Mouse (Mus musculus): Measurements from ENCODE around the gene Nup133. TPM values are rescaled to one million over a fixed set of nuclear protein-coding genes. Genes with fewer than 3 reads are reported as not detected.
"Not testable (repeated sequence)": the region's sequence is repeated elsewhere in the genome, so short reads cannot be mapped to it uniquely, and the experiment has no call there.

Nup133 gene
- total RNA-seq (2021): 15.3 and 16.5 TPM in 2 replicates
- long read RNA-seq, experiment 1, full-length matches to known transcripts: 19 of 25 reads
- long read RNA-seq, experiment 1, partial matches to known transcripts: 2 of 25 reads
- long read RNA-seq, experiment 1, other reads (novel, unspliced or antisense): 4 of 25 reads
- long read RNA-seq, experiment 2, full-length matches to known transcripts: 8 of 19 reads
- long read RNA-seq, experiment 2, partial matches to known transcripts: 7 of 19 reads
- long read RNA-seq, experiment 2, other reads (novel, unspliced or antisense): 4 of 19 reads

DNA sequence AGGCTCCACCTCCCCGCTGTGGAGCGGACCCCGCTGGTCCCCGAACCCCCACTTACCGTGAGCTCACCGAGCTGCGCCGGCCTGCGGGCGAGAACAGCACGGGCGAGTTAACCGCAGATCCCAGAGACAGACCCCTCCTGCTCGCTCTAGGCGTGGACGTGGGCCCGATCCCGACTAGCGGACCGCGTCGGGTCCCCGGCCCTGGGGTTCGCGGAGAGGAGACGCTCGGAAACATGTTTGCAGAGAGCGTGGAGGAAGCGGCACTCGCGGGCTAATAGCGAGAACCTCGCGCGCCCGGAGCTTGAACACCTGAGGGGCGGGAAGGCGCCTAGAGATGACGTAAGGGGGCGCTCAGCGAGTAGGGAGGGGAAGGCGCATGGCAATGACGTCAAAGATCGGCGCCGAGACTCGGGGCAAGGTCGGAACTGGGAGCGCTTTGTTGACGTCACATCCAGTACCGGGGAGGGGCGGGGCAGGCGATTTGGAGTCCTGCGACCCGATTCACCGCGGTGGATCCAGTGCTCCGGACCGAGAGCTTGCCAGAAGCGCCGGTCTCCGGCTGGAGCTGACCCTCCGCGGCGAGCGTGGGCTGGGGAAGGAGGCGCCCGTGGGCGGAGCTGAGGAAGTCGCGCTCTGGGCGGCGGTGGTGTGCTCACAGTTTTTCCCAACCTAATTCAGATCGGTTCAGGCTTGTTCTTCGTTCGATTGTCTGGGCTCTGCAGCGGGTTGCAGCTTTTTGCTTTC is at the start of gene Nup133:
Gene Nup133, minus strand, starts transcription at position 324 of the 744 bp plus-strand sequence.
- peak; percentile 100 for DNase-seq

GRCm38 (mm10) chr8:123993997-123994396 is 44.9 kb upstream of the Nup133 start:
- DNase-seq: no peak

- no peak for DNase-seq
These were observed 44.5 kb upstream of the Nup133 start for GRCm38 (mm10) chr8:123993597-123993996.

GRCm38 (mm10) chr8:123992587-123992986 is 43.5 kb upstream of the Nup133 start:
- no peak for DNase-seq

GRCm38 (mm10) chr8:123990277-123991049 is 41.4 kb upstream of the Nup133 start:
- no peak for DNase-seq

GRCm38 (mm10) chr8:123989128-123989527 is 40.1 kb upstream of the Nup133 start:
- no peak for DNase-seq

GRCm38 (mm10) chr8:123988605-123989038 is 39.6 kb upstream of the Nup133 start:
- no peak for DNase-seq

DNA sequence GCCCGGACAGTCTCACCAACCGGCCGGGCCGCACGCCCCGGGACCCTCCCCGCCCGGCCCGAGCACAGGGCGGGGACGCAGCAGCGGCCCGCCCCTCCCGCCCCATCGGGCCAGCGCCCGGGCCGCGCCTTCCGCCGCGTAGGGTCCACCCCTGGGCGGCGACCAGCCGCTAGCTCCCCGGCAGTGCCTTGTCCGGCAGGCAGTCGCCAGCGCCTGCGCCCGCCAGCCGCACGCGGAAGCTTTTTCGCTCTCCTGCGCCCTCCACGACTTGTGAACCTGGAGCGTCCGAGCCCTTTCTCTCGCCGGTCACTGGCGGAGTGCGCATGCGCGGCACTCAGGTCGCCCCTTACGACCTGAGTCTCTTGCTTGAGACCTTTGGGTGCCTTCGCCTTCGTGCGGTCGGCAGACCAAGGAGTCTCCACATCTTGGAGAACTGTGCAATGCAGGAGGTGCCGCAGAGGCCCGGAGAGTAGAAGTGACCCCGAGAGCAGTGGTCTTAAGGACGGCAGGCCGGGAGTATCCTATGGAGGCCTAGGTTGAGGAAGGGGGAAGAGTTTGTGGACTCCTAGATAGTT is 33.8 kb upstream of the Nup133 start, which contains the start of gene Abcb10:
Gene Abcb10, minus strand, starts transcription at position 297 of the 575 bp plus-strand sequence.
- DNase-seq: peak; percentile 95

- DNase-seq: peak; percentile 52
These were observed 33.3 kb upstream of the Nup133 start for GRCm38 (mm10) chr8:123982291-123982793.

DNA sequence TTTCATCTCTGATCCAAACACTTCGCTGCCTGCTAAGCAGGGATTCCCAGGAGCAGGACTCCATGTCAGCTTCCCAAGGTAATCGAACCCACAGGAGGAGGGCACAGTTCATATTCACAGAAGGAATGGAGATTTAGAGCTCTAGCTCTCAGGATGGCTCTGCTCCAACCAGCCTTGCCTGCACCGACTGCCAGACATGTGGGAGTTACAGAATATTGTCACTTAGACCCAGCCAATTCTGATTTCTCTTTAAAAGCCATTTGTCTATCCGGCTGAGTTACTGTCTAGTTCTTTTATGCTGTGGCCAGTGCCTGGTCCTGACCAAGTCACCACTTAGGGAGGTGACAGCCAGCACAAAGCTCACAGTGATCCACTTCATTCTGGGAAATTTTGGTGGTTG is 32.6 kb upstream of the Nup133 start:
- DNase-seq: peak; percentile 29

GRCm38 (mm10) chr8:123980239-123980638 is 31.2 kb upstream of the Nup133 start:
- DNase-seq: no peak

- no peak for DNase-seq
These were observed 29.9 kb upstream of the Nup133 start for GRCm38 (mm10) chr8:123978926-123979325.

DNA sequence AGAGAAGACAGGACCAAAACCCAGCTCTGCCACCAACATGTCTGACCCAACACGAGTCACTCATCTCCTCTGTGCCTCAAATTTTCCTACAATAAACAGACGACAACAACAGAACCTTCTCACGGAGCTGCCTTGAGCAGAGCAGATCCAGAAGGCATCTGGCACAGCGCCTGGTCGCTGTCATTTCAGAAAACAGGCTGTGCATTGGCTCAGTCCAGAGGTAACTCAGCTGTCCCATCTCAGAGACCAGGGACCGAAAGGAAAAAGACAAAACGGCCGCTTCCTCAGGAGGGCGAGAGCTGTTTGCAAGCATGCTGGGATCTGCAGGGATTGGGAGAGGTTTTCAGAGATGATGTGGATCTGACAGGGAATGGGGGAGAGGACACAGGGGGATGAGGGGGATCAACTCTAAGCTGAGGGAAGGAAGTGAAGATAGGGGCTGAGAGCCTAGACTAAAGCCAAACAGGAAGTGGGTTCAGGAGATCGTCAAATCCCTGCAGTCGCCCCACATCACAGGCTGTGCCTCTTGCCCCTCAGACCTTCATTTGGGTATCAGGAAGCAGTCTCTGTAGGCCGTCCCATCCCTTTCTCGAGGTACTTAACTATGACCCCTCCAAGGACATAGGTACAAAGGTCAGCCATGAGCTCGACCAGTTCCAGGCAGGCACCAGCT is 29.2 kb upstream of the Nup133 start:
- peak; percentile 58 for DNase-seq

DNA sequence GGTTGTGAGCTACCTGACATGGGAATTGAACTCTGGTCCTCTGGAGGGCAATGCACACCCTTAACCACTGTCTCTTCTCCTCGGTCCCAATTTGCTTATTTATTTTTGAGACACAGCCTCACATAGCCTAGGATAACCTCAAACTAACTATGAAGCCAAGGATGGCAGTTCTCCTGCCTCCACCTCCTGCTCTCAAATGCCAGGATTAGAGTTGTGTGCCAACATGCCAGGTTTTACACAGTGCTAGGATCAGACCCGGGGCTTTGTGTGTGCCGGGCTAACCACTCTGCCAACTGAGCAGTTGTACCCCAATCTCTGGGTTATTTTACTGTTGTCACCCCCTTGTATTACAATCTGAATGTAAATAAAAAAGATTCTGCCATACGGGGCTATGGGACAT is 28.4 kb upstream of the Nup133 start:
- no peak for DNase-seq

DNA sequence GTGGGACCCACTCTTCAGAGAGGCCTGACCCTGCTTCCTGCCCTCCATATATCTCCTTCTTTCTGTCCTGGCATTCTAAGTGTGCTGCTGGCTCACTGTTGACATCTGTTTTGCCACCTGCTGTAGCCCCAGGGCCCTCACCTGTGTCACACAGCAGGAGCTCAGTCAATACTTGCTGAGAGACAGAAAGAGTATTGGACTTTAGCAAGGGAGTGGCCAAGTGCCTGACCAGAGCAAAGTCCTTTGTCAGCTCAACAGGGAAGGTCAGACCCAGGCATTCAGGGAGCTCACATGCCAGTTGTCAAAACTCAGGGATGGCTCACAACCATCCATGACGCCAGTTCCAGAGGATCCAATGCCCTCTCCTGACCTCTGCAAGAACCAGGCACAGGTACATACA is 24.4 kb upstream of the Nup133 start:
- no peak for DNase-seq

GRCm38 (mm10) chr8:123966896-123967295 is 17.8 kb upstream of the Nup133 start:
- no peak for DNase-seq

GRCm38 (mm10) chr8:123961371-123961770 is 12.3 kb upstream of the Nup133 start:
- no peak for DNase-seq

- not testable (repeated sequence) for DNase-seq
These were observed 11.5 kb upstream of the Nup133 start for GRCm38 (mm10) chr8:123960556-123960955.

GRCm38 (mm10) chr8:123960056-123960455 is 11.0 kb upstream of the Nup133 start:
- DNase-seq: peak; percentile 65

- no peak for DNase-seq
These were observed 10.4 kb upstream of the Nup133 start for GRCm38 (mm10) chr8:123959473-123959872.

DNA sequence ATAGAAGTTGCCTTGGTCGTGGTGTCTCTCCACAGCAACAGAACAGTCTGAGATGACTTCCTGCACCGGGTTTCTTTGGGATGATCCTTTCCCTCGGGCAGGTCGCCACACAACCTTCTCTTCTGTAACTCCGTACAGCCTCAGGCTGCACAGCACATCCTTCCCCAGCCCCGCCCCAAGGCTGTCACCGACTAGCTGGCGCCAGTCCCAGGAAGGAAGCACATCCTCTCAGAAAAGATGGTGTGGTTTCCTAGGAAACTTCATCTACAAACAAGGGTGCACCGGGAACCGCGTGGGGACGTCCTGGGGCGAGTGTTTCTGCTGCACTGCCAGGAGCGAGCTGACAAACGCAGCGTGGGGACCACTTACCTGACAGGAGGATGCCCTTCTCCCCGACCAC is 9.1 kb upstream of the Nup133 start:
- no peak for DNase-seq

- no peak for DNase-seq
These were observed 5.2 kb upstream of the Nup133 start for GRCm38 (mm10) chr8:123954246-123954645.
